Mouse (Mus musculus): ENCODE measurements around the gene Zfp369.

DNA sequence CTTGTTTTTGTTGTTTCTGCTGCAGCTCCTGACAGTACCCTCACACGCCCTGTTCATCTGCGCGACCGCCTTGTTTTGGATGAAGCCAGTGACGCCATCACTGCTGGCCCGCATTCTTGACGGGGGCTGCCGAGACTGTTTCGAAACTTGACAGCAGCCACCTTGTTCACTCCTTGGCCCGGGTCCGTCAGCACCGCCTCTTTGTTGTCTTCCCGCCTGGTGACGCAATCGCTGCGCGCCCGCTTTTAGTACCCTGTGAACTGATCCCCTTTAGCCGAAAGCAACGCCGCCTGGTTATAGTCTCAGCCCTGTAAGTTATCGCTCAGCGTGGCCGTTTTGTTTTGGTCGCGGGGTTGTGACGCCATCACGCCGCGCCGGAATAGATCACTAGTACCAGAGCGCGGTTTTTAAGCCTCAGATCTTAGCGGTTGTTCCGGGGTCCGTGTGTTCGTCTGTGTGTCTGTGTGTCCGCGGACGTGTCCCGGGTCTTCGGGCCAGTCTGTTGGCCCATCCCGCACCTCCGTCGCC lies 37.5 kb upstream of the Zfp369 start:
- TF ChIP-seq CTCF (IDR thresholded peaks at IDR 0.05 in 2 of 3, conservative IDR thresholded peaks at IDR 0.05 in 1 of 3; ENCODE audit: control insufficient read depth in 1 of 3, insufficient read depth in 1 of 3, low read depth in 2 of 3, low read length in 3 of 3, poor library complexity in 1 of 3, severe bottlenecking in 1 of 3), result no peak
- no peak for TF ChIP-seq BHLHE40 (IDR thresholded peaks at IDR 0.05; ENCODE audit: borderline replicate concordance, low read depth, low read length)
- no peak for TF ChIP-seq USF1 (IDR thresholded peaks at IDR 0.05; ENCODE audit: low read depth, low read length)
- TF ChIP-seq UBTF (IDR thresholded peaks at IDR 0.05; ENCODE audit: borderline replicate concordance, insufficient read depth, low read depth, low read length), result no peak
- TF ChIP-seq MAX (IDR thresholded peaks at IDR 0.05; ENCODE audit: low read length), result peak; percentile 87
- TF ChIP-seq ELF1 (IDR thresholded peaks at IDR 0.05; ENCODE audit: low read depth, low read length), result peak; percentile 93
- no peak for TF ChIP-seq MAFK (IDR thresholded peaks at IDR 0.05; ENCODE audit: borderline replicate concordance, low read depth, low read length)
- TF ChIP-seq KAT2A (conservative IDR thresholded peaks at IDR 0.05; ENCODE audit: low read depth, low read length), result peak; percentile 63; the same call in 1 of the 2 replicates
- TF ChIP-seq POLR2A (IDR thresholded peaks at IDR 0.05; ENCODE audit: control insufficient read depth in 1 of 2, insufficient read depth in 1 of 2, low read depth in 1 of 2, low read length in 2 of 2, poor library complexity in 1 of 2), result peak in 1 of 2 experiments; percentile 58; a peak in 2 of 4 replicates
- TF ChIP-seq CHD2 (IDR thresholded peaks at IDR 0.05; ENCODE audit: low read length), result no peak
- TF ChIP-seq NELFE (IDR thresholded peaks at IDR 0.05; ENCODE audit: low read depth, low read length), result peak; percentile 51
- TF ChIP-seq EP300 (IDR thresholded peaks at IDR 0.05; ENCODE audit: low read depth in 1 of 2, low read length in 2 of 2), result no peak

All from MEL (cell line).